Mouse (Mus musculus): ENCODE results near the gene Stat6. TPM values are rescaled to one million over a fixed set of nuclear protein-coding genes. Genes with fewer than 3 reads are reported as not detected.

Stat6 gene
- polyA plus RNA-seq, 1 experiment from 2014 or later: 141 TPM

- Histone ChIP-seq H3K36me3 (ENCODE audit: inconsistent target) (no peaks in the 10 kb centered on the region), H3K79me2 (ENCODE audit: inconsistent target) (peaks cover 25% of the 10 kb centered on the region; the same call in 1 of the 2 replicates), H3K4me3 (ENCODE audit: inconsistent target) (no peak overlapping the region), H3K27ac (no peak overlapping the region)
- 77% methylated on average over 6 of the region's 6 CpGs for WGBS (ENCODE audit: missing documents)
Observed at GRCm38 (mm10) chr10:127682886-127683285, 40.1 kb downstream of the Stat6 start.

DNA sequence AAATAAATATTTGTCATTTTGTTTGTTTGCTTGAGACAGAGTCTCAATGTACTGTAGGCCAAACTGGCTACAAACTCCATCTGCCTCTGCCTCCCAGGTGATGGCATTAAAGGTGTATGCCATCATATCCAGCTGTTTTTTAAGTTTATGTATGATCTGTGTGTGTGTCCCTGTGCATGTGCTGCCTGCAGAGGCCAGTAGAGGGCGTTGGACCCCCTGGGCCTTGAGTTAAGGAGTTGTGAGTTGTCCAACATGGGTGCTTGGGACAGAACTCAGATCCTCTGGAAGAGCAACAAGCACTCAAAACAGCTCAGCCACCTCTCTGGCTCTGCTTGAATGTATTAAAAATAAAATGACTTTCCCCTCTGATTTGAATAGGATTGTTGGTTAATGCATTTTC lies 48.3 kb downstream of the Stat6 start:
- H3K79me2 ChIP-seq (ENCODE audit: inconsistent target): no peaks in the 10 kb centered on the region
- H3K4me3 ChIP-seq (ENCODE audit: inconsistent target): no peak overlapping the region
- 17% methylated on average over 1 of the region's 1 CpGs for WGBS (ENCODE audit: missing documents)
- no peak overlapping the region for H3K27ac ChIP-seq
- H3K36me3 ChIP-seq (ENCODE audit: inconsistent target): no peaks in the 10 kb centered on the region; the same call in 1 of the 2 replicates

- H3K79me2 ChIP-seq (ENCODE audit: inconsistent target): no peaks in the 10 kb centered on the region
- H3K27ac ChIP-seq: no peak overlapping the region
- no peak overlapping the region for H3K4me3 ChIP-seq (ENCODE audit: inconsistent target)
- no peaks in the 10 kb centered on the region; the same call in 1 of the 2 replicates for H3K36me3 ChIP-seq (ENCODE audit: inconsistent target)
- 68% methylated on average over 2 of the region's 2 CpGs for WGBS (ENCODE audit: missing documents)
Observed at GRCm38 (mm10) chr10:127694636-127695035, 51.9 kb downstream of the Stat6 start.

GRCm38 (mm10) chr10:127695775-127696174 lies 53.0 kb downstream of the Stat6 start:
- 93% methylated on average over 7 of the region's 7 CpGs for WGBS (ENCODE audit: missing documents)
- Histone ChIP-seq H3K4me3 (ENCODE audit: inconsistent target) (no peak overlapping the region), H3K36me3 (ENCODE audit: inconsistent target) (no peaks in the 10 kb centered on the region; the same call in 1 of the 2 replicates), H3K27ac (no peak overlapping the region), H3K79me2 (ENCODE audit: inconsistent target) (no peaks in the 10 kb centered on the region)

DNA sequence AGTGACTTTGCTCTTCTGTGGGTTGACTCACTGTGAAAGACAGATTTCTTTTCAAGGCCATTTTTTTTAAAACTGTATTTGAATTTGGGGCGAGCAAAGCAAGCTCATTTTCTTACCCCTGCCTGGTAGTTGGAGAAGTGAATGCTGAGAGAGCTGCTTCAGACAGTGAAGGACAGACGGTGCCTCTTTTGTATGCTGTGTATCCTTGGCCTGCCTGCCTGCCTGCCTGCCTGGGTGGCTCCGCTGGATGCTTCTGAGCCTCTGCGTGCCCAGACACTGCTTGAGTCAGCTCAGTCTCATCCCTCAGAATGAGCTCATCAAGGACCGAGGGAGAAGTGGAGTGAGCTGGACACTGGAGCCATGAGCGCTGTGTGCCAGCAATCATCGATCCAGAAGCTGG lies 56.2 kb downstream of the Stat6 start:
- Histone ChIP-seq H3K79me2 (ENCODE audit: inconsistent target) (no peaks in the 10 kb centered on the region), H3K36me3 (ENCODE audit: inconsistent target) (no peaks in the 10 kb centered on the region; the same call in 1 of the 2 replicates), H3K4me3 (ENCODE audit: inconsistent target) (no peak overlapping the region), H3K27ac (no peak overlapping the region)
- 92% methylated on average over 7 of the region's 7 CpGs for WGBS (ENCODE audit: missing documents)

- no peaks in the 10 kb centered on the region for H3K36me3 ChIP-seq (ENCODE audit: inconsistent target)
- 53% methylated on average over 4 of the region's 4 CpGs for WGBS (ENCODE audit: missing documents)
- no peaks in the 10 kb centered on the region for H3K79me2 ChIP-seq (ENCODE audit: inconsistent target)
- H3K27ac ChIP-seq: no peak overlapping the region
- no peak overlapping the region for H3K4me3 ChIP-seq (ENCODE audit: inconsistent target)
Observed at GRCm38 (mm10) chr10:127703299-127703698, 60.5 kb downstream of the Stat6 start.

DNA sequence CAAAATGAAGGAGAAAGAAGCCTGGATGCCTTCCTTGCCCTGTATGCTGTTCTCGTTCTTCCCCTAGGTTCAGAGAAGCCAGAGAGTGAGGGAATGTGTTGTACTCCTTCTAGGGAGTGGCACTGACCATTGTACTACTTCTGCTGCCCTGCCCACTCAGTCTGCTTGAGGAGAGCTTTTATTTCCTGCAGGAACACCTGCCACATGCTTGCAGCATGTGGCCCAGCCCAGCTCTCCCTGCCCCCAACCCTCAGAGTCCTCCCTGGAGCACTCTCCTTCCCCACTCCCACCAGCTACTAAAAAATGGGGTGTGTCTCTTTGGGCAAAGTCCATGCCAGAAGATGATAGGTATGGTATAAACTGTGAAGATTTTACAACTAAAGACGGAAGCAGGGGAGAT lies 61.5 kb downstream of the Stat6 start:
- Histone ChIP-seq H3K4me3 (ENCODE audit: inconsistent target) (no peak overlapping the region), H3K36me3 (ENCODE audit: inconsistent target) (no peaks in the 10 kb centered on the region), H3K27ac (no peak overlapping the region), H3K79me2 (ENCODE audit: inconsistent target) (no peaks in the 10 kb centered on the region)
- WGBS (ENCODE audit: missing documents): 74% methylated on average over 2 of the region's 2 CpGs

GRCm38 (mm10) chr10:127704766-127705220 lies 62.0 kb downstream of the Stat6 start, which contains the start of gene Myo1a:
Gene Myo1a (plus strand): TSS chr10:127705170.
- no peaks in the 10 kb centered on the region for H3K79me2 ChIP-seq (ENCODE audit: inconsistent target)
- no peak within 1 kb of the TSS for H3K27ac ChIP-seq
- 67% methylated on average over 2 of the region's 2 CpGs for WGBS (ENCODE audit: missing documents)
- no peak within 1 kb of the TSS for H3K4me3 ChIP-seq (ENCODE audit: inconsistent target)
- H3K36me3 ChIP-seq (ENCODE audit: inconsistent target): no peaks in the 10 kb centered on the region

- no peaks in the 10 kb centered on the region for H3K36me3 ChIP-seq (ENCODE audit: inconsistent target)
- whole genome bisulfite sequencing (ENCODE audit: missing documents): 55% methylated on average over 4 of the region's 4 CpGs
- no peak overlapping the region for H3K27ac ChIP-seq
- H3K79me2 ChIP-seq (ENCODE audit: inconsistent target): no peaks in the 10 kb centered on the region
- no peak overlapping the region for H3K4me3 ChIP-seq (ENCODE audit: inconsistent target)
Observed at GRCm38 (mm10) chr10:127705783-127706182, 63.0 kb downstream of the Stat6 start.

GRCm38 (mm10) chr10:127707721-127708120 lies 64.9 kb downstream of the Stat6 start:
- Histone ChIP-seq H3K36me3 (ENCODE audit: inconsistent target) (no peaks in the 10 kb centered on the region), H3K27ac (no peak overlapping the region), H3K79me2 (ENCODE audit: inconsistent target) (no peaks in the 10 kb centered on the region), H3K4me3 (ENCODE audit: inconsistent target) (no peak overlapping the region)
- WGBS (ENCODE audit: missing documents): 78% methylated on average over 7 of the region's 7 CpGs

- Histone ChIP-seq H3K4me3 (ENCODE audit: inconsistent target) (no peak overlapping the region), H3K79me2 (ENCODE audit: inconsistent target) (no peaks in the 10 kb centered on the region), H3K36me3 (ENCODE audit: inconsistent target) (no peaks in the 10 kb centered on the region), H3K27ac (no peak overlapping the region)
- 94% methylated on average over 3 of the region's 3 CpGs for WGBS (ENCODE audit: missing documents)
Observed at GRCm38 (mm10) chr10:127708850-127709370, 66.1 kb downstream of the Stat6 start.

DNA sequence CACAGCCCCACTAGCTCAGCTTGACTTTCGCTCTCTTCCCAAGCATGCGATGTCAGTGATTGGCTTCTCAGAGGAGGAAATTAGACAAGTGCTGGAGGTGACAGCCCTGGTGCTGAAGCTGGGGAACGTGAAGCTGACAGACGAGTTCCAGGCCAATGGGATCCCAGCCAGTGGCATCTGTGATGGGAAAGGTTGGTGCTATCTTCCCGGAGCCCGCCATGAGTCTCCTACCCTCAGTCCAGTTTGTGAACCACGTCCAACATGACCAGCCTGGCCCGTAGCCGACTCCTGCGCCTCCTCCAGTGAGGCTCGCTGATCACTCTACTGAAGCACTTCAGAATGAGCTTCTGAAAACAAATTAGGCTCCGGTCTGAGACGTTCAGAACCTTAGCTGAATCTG lies 67.5 kb downstream of the Stat6 start:
- Histone ChIP-seq H3K79me2 (ENCODE audit: inconsistent target) (no peaks in the 10 kb centered on the region), H3K27ac (no peak overlapping the region), H3K4me3 (ENCODE audit: inconsistent target) (no peak overlapping the region), H3K36me3 (ENCODE audit: inconsistent target) (no peaks in the 10 kb centered on the region)
- WGBS (ENCODE audit: missing documents): 88% methylated on average over 13 of the region's 13 CpGs

Other genes with a start within 250 kb of the Stat6 start
- gene Stac3, start 141.3 kb upstream of the Stat6 start, polyA plus RNA-seq (2018): 0.09 to 0.59 TPM in 2 of 3 replicates, not detected in the other
- gene Ndufa4l2, start 128.0 kb upstream of the Stat6 start, polyA plus RNA-seq (2018): not detected in 3 replicates
- gene Shmt2, start 120.5 kb upstream of the Stat6 start, polyA plus RNA-seq (2018): 14.8 to 30.5 TPM (median 16.0 TPM) in 3 replicates
- gene Nxph4, start 108.4 kb upstream of the Stat6 start, polyA plus RNA-seq (2018): not detected in 3 replicates
- 315 to 785 TPM (median 440 TPM) in 3 replicates for gene Lrp1, start 21.8 kb upstream of the Stat6 start, polyA plus RNA-seq (2018)
- gene Nemp1, start 23.9 kb downstream of the Stat6 start, polyA plus RNA-seq (2018): 2.7 to 5.4 TPM (median 4.6 TPM) in 3 replicates
- gene Nab2, start 25.6 kb downstream of the Stat6 start, polyA plus RNA-seq (2018): 28.7 to 37.7 TPM (median 31.1 TPM) in 3 replicates
- gene Myo1a, start 62.2 kb downstream of the Stat6 start, polyA plus RNA-seq (2018): 0.11 TPM in 1 of 3 replicates, not detected in the others
- gene Tac2, start 81.5 kb downstream of the Stat6 start, polyA plus RNA-seq (2018): not detected in 3 replicates
- gene Zbtb39, start 96.6 kb downstream of the Stat6 start, polyA plus RNA-seq (2018): 3.1 to 3.8 TPM (median 3.4 TPM) in 3 replicates
- 0.03 TPM in 1 of 3 replicates, not detected in the others for gene Gpr182, start 108.7 kb downstream of the Stat6 start, polyA plus RNA-seq (2018)
- gene Rdh1, start 116.7 kb downstream of the Stat6 start, polyA plus RNA-seq (2018): 0.03 TPM in 1 of 3 replicates, not detected in the others
- gene Rdh16f1, start 116.8 kb downstream of the Stat6 start, polyA plus RNA-seq (2018): not detected in 3 replicates
- gene Rdh9, start 133.4 kb downstream of the Stat6 start, polyA plus RNA-seq (2018): 0.13 to 0.16 TPM in 2 of 3 replicates, not detected in the other
- not detected in 3 replicates for gene Rdh16, start 158.2 kb downstream of the Stat6 start, polyA plus RNA-seq (2018)
- not detected in 3 replicates for gene Rdh19, start 206.9 kb downstream of the Stat6 start, polyA plus RNA-seq (2018)
- not detected in 3 replicates for gene Rdh16f2, start 223.5 kb downstream of the Stat6 start, polyA plus RNA-seq (2018)
- not detected in 3 replicates for gene Rdh7, start 245.8 kb downstream of the Stat6 start, polyA plus RNA-seq (2018)

Measured in macrophage (primary cell).